Mouse (Mus musculus) forebrain, embryonic 10.5 days (tissue): ENCODE results near the gene R3hdm1. TPM values are rescaled to one million over a fixed set of nuclear protein-coding genes. Genes with fewer than 3 reads are reported as not detected.

Source experiments
- DNase-seq: peaks from one replicate; pipeline ENCODE4 v3.0.0-alpha.2; 2017; ENCODE audit warnings: low spot score; ENCODE audit errors: extremely low spot score
- H3K27ac ChIP-seq: fragments of 300-500 bp; sonication (generic); 2 replicates; pipeline ENCODE4 v1.5.1; 2016; ENCODE audit warnings: mild to moderate bottlenecking
- H3K27me3 ChIP-seq: fragments of 300-500 bp; sonication (generic); 2 replicates; pipeline ENCODE4 v1.6.1; 2016; ENCODE audit warnings: mild to moderate bottlenecking; ENCODE audit not compliant: poor library complexity, severe bottlenecking
- H3K36me3 ChIP-seq: fragments of 300-500 bp; sonication (generic); replicated peaks from 2 replicates; pipeline ENCODE4 v1.6.1; 2016; ENCODE audit warnings: mild to moderate bottlenecking, moderate library complexity
- H3K4me1 ChIP-seq: fragments of 300-500 bp; sonication (generic); 2 replicates; pipeline ENCODE4 v1.6.1; 2016
- H3K4me3 ChIP-seq: fragments of 300-500 bp; sonication (generic); 2 replicates; pipeline ENCODE4 v1.5.1; 2016; ENCODE audit warnings: mild to moderate bottlenecking, moderate library complexity
- H3K9me3 ChIP-seq: fragments of 300-500 bp; sonication (generic); 2 replicates; pipeline ENCODE4 v1.6.1; 2016; ENCODE audit warnings: mild to moderate bottlenecking, moderate library complexity
- WGBS: fragments of 180-500 bp; shearing (Covaris S2); methylation state at CpG from one replicate; pipeline ENCODE4 v1.1.7; 2016; 5-methylcytosine and 5-hydroxymethylcytosine counted together
- microRNA counts: library from miRNA; unstranded; fragments of <30 nt; microRNA quantifications from one replicate; lab custom pipeline; 2017
- microRNA-seq: library from miRNA; unstranded; fragments of <30 nt; microRNA quantifications from one replicate; pipeline ENCODE4, GENCODE M21; 2017
- polyA plus RNA-seq: library from polyadenylated mRNA; unstranded; fragments of >200 nt; fragmentation: Nextera tagmentation; extraction: Ambion mirVana; gene quantifications from 2 replicates; pipeline ENCODE4 v1.2.1, GENCODE M21; 2016

R3hdm1 gene
- polyA plus RNA-seq, 1 experiment from 2014 or later = 79.8 TPM

GRCm38 (mm10) chr1:128270731-128271130, 167.6 kb downstream of the R3hdm1 start:
- WGBS = 89% methylated on average over 3 of the region's 3 CpGs

GRCm38 (mm10) chr1:128275908-128276307, 172.8 kb downstream of the R3hdm1 start:
- 96% methylated on average over 1 of the region's 1 CpGs for WGBS
- DNase-seq = no peak
- Histone ChIP-seq H3K9me3 (no peaks in the 10 kb centered on the region), H3K4me3 (no peak overlapping the region), H3K27ac (no peak overlapping the region), H3K27me3 (no peaks in the 10 kb centered on the region), H3K4me1 (no peaks in the 10 kb centered on the region), H3K36me3 (peaks cover 99% of the 10 kb centered on the region)

More at GRCm38 (mm10) chr1:128270731-128271130, 167.6 kb downstream of the R3hdm1 start:
- Histone ChIP-seq H3K9me3 (no peaks in the 10 kb centered on the region), H3K4me3 (no peak overlapping the region), H3K36me3 (peaks cover 99% of the 10 kb centered on the region), H3K27ac (no peak overlapping the region), H3K4me1 (no peaks in the 10 kb centered on the region), H3K27me3 (no peaks in the 10 kb centered on the region)
- DNase-seq = no peak

- Histone ChIP-seq H3K4me1 (no peaks in the 10 kb centered on the region), H3K9me3 (no peaks in the 10 kb centered on the region), H3K27me3 (no peaks in the 10 kb centered on the region), H3K4me3 (no peak overlapping the region), H3K27ac (no peak overlapping the region), H3K36me3 (peaks cover 91% of the 10 kb centered on the region)
- DNase-seq = no peak
- WGBS = 93% methylated on average over 3 of the region's 3 CpGs
Measured at GRCm38 (mm10) chr1:128278563-128278962, 175.5 kb downstream of the R3hdm1 start.

DNA sequence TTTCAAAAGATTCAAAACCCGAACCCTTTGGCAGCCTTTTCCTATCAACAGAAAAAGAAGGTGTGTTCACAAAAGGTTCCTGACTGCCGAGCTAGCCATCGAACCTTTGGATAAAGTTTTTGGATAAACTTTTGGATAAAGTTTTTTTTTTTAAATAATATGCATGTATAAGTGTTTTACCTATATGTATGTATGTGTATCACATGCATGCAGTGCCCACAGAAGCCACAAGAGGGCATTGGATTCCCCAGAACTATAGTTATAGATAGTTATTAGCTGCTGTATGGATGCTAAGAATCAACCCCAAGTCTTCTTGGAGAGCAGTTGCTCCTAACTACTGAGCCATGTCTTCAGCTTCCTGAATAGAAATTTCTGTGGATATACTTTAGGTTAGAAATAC, 178.7 kb downstream of the R3hdm1 start:
- Histone ChIP-seq H3K36me3 (peaks cover 88% of the 10 kb centered on the region), H3K27ac (no peak overlapping the region), H3K4me1 (no peaks in the 10 kb centered on the region), H3K27me3 (no peaks in the 10 kb centered on the region), H3K4me3 (no peak overlapping the region), H3K9me3 (no peaks in the 10 kb centered on the region)
- 88% methylated on average over 3 of the region's 3 CpGs for WGBS
- no peak for DNase-seq

- Histone ChIP-seq H3K4me3 (no peak overlapping the region), H3K36me3 (peaks cover 88% of the 10 kb centered on the region), H3K9me3 (no peaks in the 10 kb centered on the region), H3K27me3 (no peaks in the 10 kb centered on the region), H3K4me1 (no peaks in the 10 kb centered on the region), H3K27ac (no peak overlapping the region)
- 97% methylated on average over 3 of the region's 3 CpGs for WGBS
- DNase-seq = no peak
Measured at GRCm38 (mm10) chr1:128282924-128283323, 179.8 kb downstream of the R3hdm1 start.

DNA sequence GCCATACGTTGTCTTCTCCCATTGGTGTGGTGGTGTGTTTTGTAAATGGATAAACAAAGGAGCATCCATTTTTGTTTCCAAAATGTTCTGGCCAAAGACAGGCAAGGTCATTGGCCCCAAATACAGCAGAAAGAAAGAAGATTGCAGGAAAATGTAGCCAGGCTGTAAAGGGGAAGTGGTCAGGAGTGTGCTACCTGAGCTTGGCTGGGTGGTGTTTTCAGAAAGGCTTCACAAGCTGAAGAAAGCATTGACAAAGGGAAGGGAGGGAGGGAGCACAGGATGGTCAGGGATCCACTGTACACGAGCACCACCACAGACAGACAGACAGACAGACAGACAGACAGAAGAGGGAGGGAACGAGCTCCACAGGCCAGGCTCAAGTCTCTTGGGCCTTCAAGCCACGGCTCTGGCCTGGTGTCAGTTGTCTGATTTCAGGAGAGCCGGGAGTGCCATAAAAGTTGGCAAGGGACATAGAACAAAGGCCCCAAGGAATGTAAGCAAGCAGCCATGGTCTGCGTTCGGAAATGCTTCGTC, 181.1 kb downstream of the R3hdm1 start:
- H3K4me1 ChIP-seq = no peaks in the 10 kb centered on the region
- H3K4me3 ChIP-seq = no peak overlapping the region
- WGBS = 90% methylated on average over 8 of the region's 8 CpGs
- peaks cover 86% of the 10 kb centered on the region for H3K36me3 ChIP-seq
- DNase-seq = no peak
- no peaks in the 10 kb centered on the region for H3K9me3 ChIP-seq
- no peaks in the 10 kb centered on the region for H3K27me3 ChIP-seq
- H3K27ac ChIP-seq = no peak overlapping the region

- no peaks in the 10 kb centered on the region for H3K9me3 ChIP-seq
Measured at GRCm38 (mm10) chr1:128285136-128285535, 182.0 kb downstream of the R3hdm1 start.

More at GRCm38 (mm10) chr1:128285136-128285535, 182.0 kb downstream of the R3hdm1 start:
- 94% methylated on average over 9 of the region's 9 CpGs for WGBS
- H3K4me1 ChIP-seq = no peaks in the 10 kb centered on the region
- no peak overlapping the region for H3K4me3 ChIP-seq
- peaks cover 81% of the 10 kb centered on the region for H3K36me3 ChIP-seq
- H3K27me3 ChIP-seq = no peaks in the 10 kb centered on the region
- no peak for DNase-seq
- H3K27ac ChIP-seq = no peak overlapping the region

MicroRNAs within 50 kb of the gene (microRNA counts, 519-probe panel; counts per million panel counts)
- microRNA mmu-miR-128 (lab: Ali Mortazavi, UCI) = 2,306 counts per million, percentile 68 among the panel's probes with 10 or more counts

Small RNA genes lying within 50 kb of the gene (microRNA-seq; reads per million reads assigned to microRNA genes)
- gene Mir128-1 = 79.6 reads per million, percentile 46 among the genes with 10 or more reads in this experiment

Other genes with a start within 250 kb of the R3hdm1 start
- not detected in 2 replicates for gene Map3k19, start 248.3 kb upstream of the R3hdm1 start, polyA plus RNA-seq
- gene Rab3gap1, start 234.5 kb upstream of the R3hdm1 start, polyA plus RNA-seq = 15.5 and 15.7 TPM in 2 replicates
- gene Zranb3, start 254 bp upstream of the R3hdm1 start, polyA plus RNA-seq = 17.5 and 19.2 TPM in 2 replicates
- 54.9 and 62.5 TPM in 2 replicates for gene Ubxn4, start 140.7 kb downstream of the R3hdm1 start, polyA plus RNA-seq
- 0.12 and 0.50 TPM in 2 replicates for gene Lct, start 225.0 kb downstream of the R3hdm1 start, polyA plus RNA-seq